Mouse (Mus musculus): Measurements from ENCODE around the gene Lalba.

DNA sequence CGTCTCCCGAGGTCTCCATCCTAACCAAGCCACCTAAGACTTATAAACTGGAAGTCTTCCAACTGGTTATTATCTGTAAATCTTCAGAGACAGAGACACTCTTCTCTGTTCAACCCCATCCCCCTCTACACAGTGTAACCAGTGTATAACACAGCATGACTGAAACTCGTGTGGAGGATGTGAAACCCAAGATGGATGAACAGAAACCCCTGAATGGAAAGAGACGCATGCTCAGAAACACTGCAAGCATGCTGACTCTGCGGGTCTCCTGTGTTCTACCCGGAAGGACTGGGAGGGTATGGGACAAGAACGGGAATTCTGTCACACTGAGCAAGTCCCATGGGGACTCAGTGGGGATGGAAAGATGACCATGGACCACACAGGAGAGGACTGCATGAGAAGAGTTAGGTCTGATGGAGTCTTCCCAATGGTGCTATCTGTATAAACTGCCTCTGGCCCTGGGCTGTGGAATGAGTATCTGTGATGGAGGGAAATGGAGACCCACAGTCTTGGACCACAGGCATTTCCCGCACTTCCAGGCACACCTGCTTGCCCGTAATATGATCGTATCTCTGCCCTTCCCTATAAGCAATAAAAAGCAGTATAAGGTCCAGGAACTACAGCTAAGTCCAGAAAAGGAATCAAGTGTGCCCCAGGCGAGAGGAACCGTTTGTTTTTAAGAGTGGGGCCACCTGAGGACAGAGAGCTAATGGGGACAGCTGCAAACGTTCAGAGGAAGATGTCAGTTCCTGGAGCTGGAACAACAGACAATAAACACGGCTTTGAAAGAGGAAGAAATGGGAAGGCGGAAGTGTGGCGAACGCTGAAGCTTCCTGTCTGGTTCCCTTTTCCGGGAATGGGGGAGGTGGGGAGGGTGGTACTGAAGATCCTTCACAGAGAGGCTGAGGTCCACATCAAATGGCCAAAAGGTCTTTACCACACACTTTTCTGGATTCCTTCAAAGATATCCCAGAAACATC is 1.7 kb upstream of the Lalba start:
- TF ChIP-seq CTCF (IDR thresholded peaks at IDR 0.05; ENCODE audit: low read depth, low read length) (no peak), POLR2A (IDR thresholded peaks at IDR 0.05; ENCODE audit: insufficient read depth, low read length) (no peak)
